Mouse (Mus musculus) MEL (cell line): Measurements from ENCODE around the gene Nox4. TPM values are rescaled to one million over a fixed set of nuclear protein-coding genes. Genes with fewer than 3 reads are reported as not detected.

Experiments used
- DNase-seq: peaks from one replicate; pipeline ENCODE4 v3.0.0; 2011; ENCODE audit warnings: low read depth, low spot score
- H3K27ac ChIP-seq: 2 replicates; pipeline ENCODE4 v1.5.1; 2012; ENCODE audit warnings: low read depth, mild to moderate bottlenecking, control low read depth, low read length, moderate library complexity; ENCODE audit not compliant: control insufficient read depth
- H3K27me3 ChIP-seq, 2 experiments: fragments of 150-350 bp in 1 of 2; sonication (generic) in 1 of 2; 2 replicates each; pipeline ENCODE4 v1.6.1; 2012; ENCODE audit warnings: low read length in 2 of 2, mild to moderate bottlenecking in 2 of 2, improper control_type of control experiment in 1 of 2, moderate library complexity in 1 of 2; ENCODE audit not compliant: insufficient read depth in 2 of 2, control insufficient read depth in 1 of 2
- H3K36me3 ChIP-seq, 2 experiments: 2 replicates each; pipeline ENCODE4 v1.6.1; 2012 to 2014; ENCODE audit warnings: low read length in 2 of 2, improper control_type of control experiment in 1 of 2, inconsistent platforms in 1 of 2, mild to moderate bottlenecking in 1 of 2; ENCODE audit not compliant: insufficient read depth in 2 of 2, control insufficient read depth in 1 of 2
- H3K4me1 ChIP-seq, 2 experiments: fragments of 150-350 bp in 1 of 2; sonication (generic) in 1 of 2; 2 replicates each; pipeline ENCODE4 v1.6.1; 2012; ENCODE audit warnings: low read length in 2 of 2, improper control_type of control experiment in 1 of 2, mild to moderate bottlenecking in 1 of 2; ENCODE audit not compliant: insufficient read depth in 2 of 2, control insufficient read depth in 1 of 2
- H3K4me3 ChIP-seq, 2 experiments: fragments of 150-350 bp in 1 of 2; sonication (generic) in 1 of 2; 2 replicates each; pipeline ENCODE4 v1.5.1; 2012; ENCODE audit warnings: low read depth in 2 of 2, low read length in 2 of 2, mild to moderate bottlenecking in 2 of 2, moderate library complexity in 2 of 2, control low read depth in 1 of 2, improper control_type of control experiment in 1 of 2; ENCODE audit not compliant: control insufficient read depth in 1 of 2, insufficient read depth in 1 of 2
- H3K79me2 ChIP-seq: 2 replicates; pipeline ENCODE4 v1.6.1; 2012; ENCODE audit warnings: mild to moderate bottlenecking, low read length, moderate library complexity; ENCODE audit not compliant: control insufficient read depth, poor library complexity, insufficient read depth
- H3K9ac ChIP-seq: 2 replicates; pipeline ENCODE4 v1.6.1; 2012; ENCODE audit warnings: low read depth, mild to moderate bottlenecking, control low read depth, low read length, moderate library complexity; ENCODE audit not compliant: control insufficient read depth, poor library complexity, severe bottlenecking
- H3K9me3 ChIP-seq: fragments of 150-350 bp; sonication (generic); replicated peaks from 2 replicates; pipeline ENCODE4 v1.6.1; 2012; ENCODE audit warnings: mild to moderate bottlenecking, low read length, improper control_type of control experiment, moderate library complexity; ENCODE audit not compliant: insufficient read depth
- BHLHE40 ChIP-seq: IDR thresholded peaks from 2 replicates; pipeline ENCODE4 v1.6.1; 2012; ENCODE audit warnings: low read depth, mild to moderate bottlenecking, inconsistent platforms, low read length, improper control_type of control experiment, borderline replicate concordance
- CHD1 ChIP-seq: IDR thresholded peaks from 2 replicates; pipeline ENCODE4 v1.6.1; 2012; ENCODE audit warnings: low read depth, mild to moderate bottlenecking, inconsistent platforms, low read length, improper control_type of control experiment
- E2F4 ChIP-seq: IDR thresholded peaks from 2 replicates; pipeline ENCODE4 v1.6.1; 2011; ENCODE audit warnings: low read depth, low read length, improper control_type of control experiment, borderline replicate concordance
- GABPA ChIP-seq: IDR thresholded peaks from 2 replicates; pipeline ENCODE4 v1.6.1; 2012; ENCODE audit warnings: low read depth, mild to moderate bottlenecking, inconsistent platforms, low read length, improper control_type of control experiment, moderate library complexity
- GATA1 ChIP-seq: IDR thresholded peaks from 2 replicates; pipeline ENCODE4 v1.6.1; 2011; ENCODE audit warnings: low read depth, low read length, improper control_type of control experiment
- HCFC1 ChIP-seq: IDR thresholded peaks from 2 replicates; pipeline ENCODE4 v1.6.1; 2012; ENCODE audit warnings: low read depth, mild to moderate bottlenecking, inconsistent platforms, low read length, improper control_type of control experiment, moderate library complexity
- KAT2A ChIP-seq: conservative IDR thresholded peaks from 2 replicates; pipeline ENCODE4 v1.6.1; 2012; ENCODE audit warnings: low read depth, low read length, improper control_type of control experiment, inconsistent platforms
- MAFK ChIP-seq: IDR thresholded peaks from 2 replicates; pipeline ENCODE4 v1.6.1; 2011; ENCODE audit warnings: low read depth, mild to moderate bottlenecking, low read length, improper control_type of control experiment, borderline replicate concordance
- MAX ChIP-seq: IDR thresholded peaks from 2 replicates; pipeline ENCODE4 v1.6.1; 2011; ENCODE audit warnings: low read length, improper control_type of control experiment
- MEF2A ChIP-seq: IDR thresholded peaks from 2 replicates; pipeline ENCODE4 v1.6.1; 2014; ENCODE audit warnings: low read depth, mild to moderate bottlenecking, inconsistent platforms, low read length, improper control_type of control experiment; ENCODE audit not compliant: poor library complexity, insufficient replicate concordance, severe bottlenecking; ENCODE audit errors: extremely low read depth
- MXI1 ChIP-seq: IDR thresholded peaks from 2 replicates; pipeline ENCODE4 v1.6.1; 2011; ENCODE audit warnings: mild to moderate bottlenecking, low read depth, low read length, improper control_type of control experiment
- NELFE ChIP-seq: IDR thresholded peaks from 2 replicates; pipeline ENCODE4 v1.6.1; 2011; ENCODE audit warnings: low read depth, low read length, improper control_type of control experiment
- POLR2A ChIP-seq, 2 experiments: IDR thresholded peaks; 2 replicates each; pipeline ENCODE4 v1.6.1; 2011 to 2012; ENCODE audit warnings: low read length in 2 of 2, mild to moderate bottlenecking in 2 of 2, control low read depth in 1 of 2, improper control_type of control experiment in 1 of 2, low read depth in 1 of 2, moderate library complexity in 1 of 2; ENCODE audit not compliant: control insufficient read depth in 1 of 2, insufficient read depth in 1 of 2, poor library complexity in 1 of 2
- POLR2AphosphoS2 ChIP-seq: IDR thresholded peaks from 2 replicates; pipeline ENCODE4 v1.6.1; 2011; ENCODE audit warnings: low read length, improper control_type of control experiment
- POLR2AphosphoS5 ChIP-seq: IDR thresholded peaks from 2 replicates; pipeline ENCODE4 v1.6.1; 2012; ENCODE audit warnings: low read depth, borderline replicate concordance, mild to moderate bottlenecking, inconsistent platforms, low read length, moderate library complexity, mixed read lengths
- RAD21 ChIP-seq: IDR thresholded peaks from 2 replicates; pipeline ENCODE4 v1.6.1; 2011; ENCODE audit warnings: mild to moderate bottlenecking, low read depth, low read length, improper control_type of control experiment
- SMC3 ChIP-seq: IDR thresholded peaks from 2 replicates; pipeline ENCODE4 v1.6.1; 2011; ENCODE audit warnings: low read depth, low read length, improper control_type of control experiment
- TAL1 ChIP-seq: IDR thresholded peaks from 2 replicates; pipeline ENCODE4 v1.6.1; 2012; ENCODE audit warnings: mild to moderate bottlenecking, inconsistent platforms, low read length, moderate library complexity, mixed read lengths
- ZKSCAN1 ChIP-seq: IDR thresholded peaks from 2 replicates; pipeline ENCODE4 v1.6.1; 2012; ENCODE audit warnings: low read depth, mild to moderate bottlenecking, inconsistent platforms, low read length, improper control_type of control experiment, moderate library complexity
- ZNF384 ChIP-seq: IDR thresholded peaks from 2 replicates; pipeline ENCODE4 v1.6.1; 2012; ENCODE audit warnings: low read depth, mild to moderate bottlenecking, inconsistent platforms, low read length, improper control_type of control experiment
- polyA plus RNA-seq, 2 experiments: library from polyadenylated mRNA; stranded (reverse) in 1 of 2; unstranded in 1 of 2; fragments of >175 nt in 1 of 2; fragments of >200 nt in 1 of 2; gene quantifications; 2 replicates each; pipeline versions ENCODE4 v1.2.1 to v1.2.4; 2012; ENCODE audit warnings: low replicate concordance in 2 of 2, low read depth in 1 of 2; ENCODE audit not compliant: insufficient read length in 2 of 2, insufficient read depth in 1 of 2, missing spikeins in 1 of 2
- total RNA-seq: library from RNA; depleted of rRNA; stranded (reverse); fragments of 300-350 nt; gene quantifications from 2 replicates; pipeline ENCODE4 v1.2.3, GENCODE M21; 2012

Nox4 gene
- total and polyA plus RNA-seq, 3 experiments = not detected

- no peak for DNase-seq
- TF ChIP-seq POLR2AphosphoS2 (no peak), CHD1 (no peak), MAFK (no peak), POLR2AphosphoS5 (no peak)
- TF ChIP-seq, all 39 proteins: peak for 0
- H3K9ac ChIP-seq = no peak overlapping the region
These were observed 75.7 kb downstream of the Nox4 start for GRCm38 (mm10) chr7:87321571-87321970.

GRCm38 (mm10) chr7:87322085-87322484 lies 76.2 kb downstream of the Nox4 start:
- H3K36me3 ChIP-seq = no peaks in the 10 kb centered on the region
- no peaks in the 10 kb centered on the region for H3K79me2 ChIP-seq
- no peak for TF ChIP-seq POLR2AphosphoS5
- TF ChIP-seq ZKSCAN1 = no peak
- H3K9me3 ChIP-seq = no peaks in the 10 kb centered on the region
- H3K27me3 ChIP-seq = no peaks in the 10 kb centered on the region
- no peak overlapping the region for H3K9ac ChIP-seq
- H3K4me1 ChIP-seq = no peaks in the 10 kb centered on the region
- H3K4me3 ChIP-seq = no peak overlapping the region
- DNase-seq = no peak
- no peak overlapping the region for H3K27ac ChIP-seq

More at GRCm38 (mm10) chr7:87321571-87321970, 75.7 kb downstream of the Nox4 start:
- no peaks in the 10 kb centered on the region for H3K36me3 ChIP-seq
- H3K27ac ChIP-seq = no peak overlapping the region
- H3K27me3 ChIP-seq = no peaks in the 10 kb centered on the region
- H3K4me1 ChIP-seq = no peaks in the 10 kb centered on the region
- no peaks in the 10 kb centered on the region for H3K79me2 ChIP-seq
- no peaks in the 10 kb centered on the region for H3K9me3 ChIP-seq
- H3K4me3 ChIP-seq = no peak overlapping the region

- Histone ChIP-seq H3K79me2 (no peaks in the 10 kb centered on the region), H3K4me3 (no peak overlapping the region), H3K9me3 (no peaks in the 10 kb centered on the region), H3K9ac (no peak overlapping the region), H3K27ac (no peak overlapping the region), H3K27me3 (no peaks in the 10 kb centered on the region), H3K36me3 (no peaks in the 10 kb centered on the region), H3K4me1 (no peaks in the 10 kb centered on the region)
- TF ChIP-seq SMC3 = no peak
- TF ChIP-seq ZKSCAN1 = no peak
- no peak for TF ChIP-seq TAL1
- TF ChIP-seq HCFC1 = no peak
- no peak for TF ChIP-seq GATA1
- no peak for TF ChIP-seq POLR2A (IDR thresholded peaks at IDR 0.05; ENCODE audit: control insufficient read depth in 1 of 2, insufficient read depth in 1 of 2, low read depth in 1 of 2, low read length in 2 of 2, poor library complexity in 1 of 2)
- no peak for TF ChIP-seq MEF2A
- TF ChIP-seq ZNF384 = no peak
- no peak for TF ChIP-seq MXI1
- TF ChIP-seq NELFE = no peak
- TF ChIP-seq E2F4 = no peak
- TF ChIP-seq RAD21 = no peak
- TF ChIP-seq GABPA = no peak
- no peak for TF ChIP-seq KAT2A
- no peak for TF ChIP-seq BHLHE40
- no peak for TF ChIP-seq CHD1
- TF ChIP-seq MAX = no peak
- no peak for DNase-seq
These were observed 85.1 kb downstream of the Nox4 start for GRCm38 (mm10) chr7:87330782-87331558.
